Mouse (Mus musculus) lung, postnatal 36 days (tissue): ENCODE measurements around the gene Kdm2a.
"Not testable (repeated sequence)": the region's sequence is repeated elsewhere in the genome, so short reads cannot be mapped to it uniquely, and the experiment has no call there.

ENCODE experiments used
- DNase-seq: peaks from one replicate; pipeline ENCODE4 v3.0.0; 2022; ENCODE audit warnings: mixed read lengths

Kdm2a gene

DNA sequence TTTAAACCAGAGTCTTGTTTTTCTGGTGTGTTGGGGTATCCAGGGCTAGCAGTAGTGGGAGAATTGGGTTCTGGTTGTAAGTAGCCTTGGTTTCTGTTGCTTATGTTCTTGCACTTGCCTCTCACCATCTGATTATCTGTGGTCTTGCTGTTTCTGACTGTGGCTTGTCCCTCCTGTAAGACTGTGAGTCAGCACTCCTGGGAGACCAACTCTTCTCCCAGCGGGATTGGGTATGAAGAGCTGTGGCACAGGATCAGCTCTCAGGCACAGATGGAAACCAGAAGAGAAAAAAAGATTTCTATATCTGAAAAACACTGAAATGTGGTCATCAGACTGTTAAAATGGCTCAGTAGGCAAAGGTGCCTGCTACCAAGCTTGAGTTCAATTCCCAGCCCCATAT is 16.5 kb upstream of the Kdm2a start:
- DNase-seq = no peak

DNA sequence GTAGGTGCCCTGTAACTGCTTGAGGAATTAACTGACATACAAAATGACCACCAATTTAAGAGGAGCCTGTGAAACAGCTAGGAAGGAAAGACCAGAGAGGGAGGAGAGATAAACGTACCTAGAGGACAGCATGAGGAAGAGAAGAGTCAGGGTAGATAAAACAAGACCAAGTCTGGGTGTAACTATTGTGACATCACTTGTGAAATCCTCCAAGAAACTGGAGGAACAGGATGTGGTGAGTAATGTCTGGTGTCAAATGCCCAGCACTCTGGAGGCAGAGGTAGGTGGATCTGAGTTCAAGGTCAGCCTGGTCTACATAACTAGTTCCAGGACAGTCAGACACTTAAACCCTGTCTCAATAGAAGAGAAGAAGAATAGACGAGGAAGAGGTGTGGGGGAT is 11.0 kb upstream of the Kdm2a start:
- DNase-seq = peak; percentile 54

DNA sequence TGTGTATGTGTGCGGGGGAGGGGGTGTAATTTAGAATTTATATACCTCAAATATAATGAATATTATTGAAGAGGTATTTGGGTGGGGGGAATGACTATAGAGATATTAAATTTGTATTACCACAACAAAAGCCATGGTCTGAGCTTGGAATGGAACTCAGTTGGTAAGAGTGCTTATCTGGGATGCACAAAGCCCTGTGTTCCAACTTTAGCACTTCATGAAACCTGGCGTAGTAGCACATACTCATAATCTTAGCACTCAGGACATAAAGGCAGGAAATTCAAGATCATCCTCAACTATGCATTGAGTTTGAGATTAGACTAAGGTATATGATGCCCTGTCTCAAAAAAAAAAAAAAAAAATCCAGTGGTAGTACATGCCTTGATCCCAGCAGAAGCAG is 6.8 kb upstream of the Kdm2a start:
- no peak for DNase-seq

DNA sequence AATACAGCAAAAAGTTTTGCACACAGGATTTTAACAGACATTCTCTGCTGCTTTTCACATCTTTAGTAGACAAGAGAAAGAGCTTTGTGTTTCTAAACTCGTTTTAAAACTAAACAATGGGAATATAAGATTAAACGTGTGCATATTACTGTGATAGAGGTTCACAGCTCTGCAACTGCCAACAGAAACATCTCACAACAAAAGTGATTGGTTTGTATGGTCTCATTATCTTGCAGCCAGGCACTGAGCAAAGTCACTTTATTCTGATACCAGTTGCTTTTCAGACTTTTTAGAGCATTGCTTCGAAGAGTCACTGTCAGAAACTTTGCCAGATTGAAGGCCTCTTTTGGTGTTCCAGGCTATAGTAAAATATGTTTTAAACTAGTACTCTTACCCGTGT is 874 bp upstream of the Kdm2a start:
- DNase-seq = no peak

DNA sequence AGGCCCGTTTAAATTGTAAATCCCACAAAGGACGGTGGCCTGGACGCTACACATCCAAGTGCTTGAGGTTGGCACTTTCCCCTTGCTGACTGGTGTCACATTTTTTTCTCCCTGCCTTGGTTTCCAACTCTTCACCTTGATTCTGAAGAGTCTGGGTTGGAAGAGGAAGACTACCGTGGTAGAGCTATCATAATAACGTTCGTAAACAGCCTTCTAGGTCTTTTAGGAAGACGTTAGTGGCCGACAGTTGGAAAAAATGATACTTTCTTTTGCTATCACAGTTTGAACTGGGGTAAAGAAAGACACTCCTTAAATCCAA is 504 bp upstream of the Kdm2a start:
- no peak for DNase-seq

DNA sequence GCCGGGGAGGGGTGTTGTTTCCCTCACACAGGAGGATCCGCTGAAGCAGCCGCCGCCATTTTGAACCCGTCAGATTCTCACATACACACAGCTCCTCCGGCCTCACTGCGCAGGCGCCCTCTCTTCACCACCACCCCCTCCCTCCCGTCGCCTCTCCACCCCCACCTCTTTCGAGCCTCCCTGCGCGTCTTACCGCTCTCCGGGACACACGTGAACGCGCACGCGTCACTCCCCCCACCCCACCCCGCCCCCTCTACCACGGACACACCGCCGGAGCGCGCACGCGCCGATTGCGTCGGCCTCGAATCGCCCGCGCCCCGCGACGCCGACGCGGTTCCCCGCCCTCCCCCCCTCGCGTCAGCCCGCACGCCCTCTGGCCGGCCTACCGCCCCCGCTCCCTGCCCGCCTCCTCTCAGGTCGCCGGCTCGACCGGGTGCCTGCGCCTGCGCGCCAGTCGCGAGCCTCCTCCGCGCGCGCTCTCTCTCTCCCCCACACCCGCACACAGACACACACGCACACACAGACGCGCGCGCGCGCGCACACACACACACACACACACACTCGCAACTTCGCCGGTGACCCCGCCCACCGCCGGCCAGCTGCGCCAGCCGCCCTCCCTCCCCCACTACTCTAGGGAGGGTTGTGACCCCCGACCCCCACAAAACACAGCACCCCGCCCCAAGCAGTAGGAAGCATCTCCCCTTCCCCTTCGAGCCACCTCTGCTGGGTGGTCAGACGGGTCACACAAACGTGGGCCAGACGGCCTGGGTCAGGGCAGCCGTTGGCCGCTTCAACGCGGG is 887 bp downstream of the Kdm2a start:
- DNase-seq = peak; percentile 98

DNA sequence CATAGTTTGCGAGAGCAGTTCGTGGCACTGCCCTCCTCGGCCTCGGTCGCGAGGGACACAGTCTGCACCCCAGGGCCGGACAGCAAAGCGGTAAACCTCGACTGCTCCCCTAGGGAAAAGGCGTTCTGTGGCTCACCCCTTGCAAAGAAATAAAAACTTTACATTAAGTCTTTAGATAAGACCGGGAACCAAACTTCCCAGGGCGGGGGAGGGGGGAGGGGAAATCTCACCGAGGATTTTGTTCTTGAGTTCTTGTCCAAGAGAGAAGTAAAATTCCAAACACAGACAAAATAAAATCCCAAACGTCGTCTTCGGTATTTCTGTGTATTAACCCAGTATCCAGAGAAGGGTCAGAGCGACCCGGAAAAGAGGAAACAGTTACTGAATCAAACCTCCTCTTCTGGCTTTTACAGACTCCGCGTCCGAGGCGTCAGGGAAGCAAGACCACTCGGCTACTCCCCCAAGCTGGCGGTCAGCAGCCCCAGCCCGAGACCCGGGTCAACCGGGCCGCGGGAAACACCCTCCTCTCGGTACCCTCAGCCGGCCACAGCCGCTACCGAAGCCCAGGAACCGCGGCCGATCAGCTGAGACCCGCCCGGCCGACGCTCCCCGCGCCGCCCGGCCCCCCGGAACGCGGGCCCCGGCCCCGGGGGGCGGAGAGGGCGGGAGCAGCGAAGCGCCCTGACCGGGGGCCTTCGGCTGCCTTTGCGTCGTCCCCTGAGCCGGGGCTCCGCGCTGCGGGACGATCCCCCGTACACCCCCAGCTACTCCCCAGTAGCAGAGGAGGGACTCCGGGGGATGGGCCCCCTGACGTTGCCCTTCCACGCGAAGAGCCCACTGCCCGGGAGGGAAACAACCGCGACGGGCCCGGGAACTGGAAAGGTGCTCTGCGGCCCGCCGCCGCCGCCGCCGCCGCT is 1.7 kb downstream of the Kdm2a start:
- DNase-seq = peak; percentile 32

DNA sequence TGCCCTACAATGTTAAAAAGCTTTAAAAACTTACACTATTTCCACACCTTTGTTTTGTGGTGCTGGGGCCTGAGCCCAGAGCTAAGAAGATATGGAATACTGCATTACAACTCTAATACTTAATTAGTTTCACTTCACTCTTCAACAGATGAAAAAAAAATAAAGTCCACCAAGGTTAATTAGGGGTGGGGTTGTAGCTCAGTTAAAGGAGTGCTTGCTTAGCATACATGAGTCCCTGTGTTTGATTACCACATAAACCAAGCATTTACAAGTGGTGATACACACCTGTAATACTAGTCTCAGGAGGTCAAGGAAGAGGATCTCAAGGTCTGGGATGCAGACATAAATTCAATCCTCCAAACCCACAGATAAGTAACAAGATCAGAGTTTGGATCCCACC is 10.8 kb downstream of the Kdm2a start:
- no peak for DNase-seq

DNA sequence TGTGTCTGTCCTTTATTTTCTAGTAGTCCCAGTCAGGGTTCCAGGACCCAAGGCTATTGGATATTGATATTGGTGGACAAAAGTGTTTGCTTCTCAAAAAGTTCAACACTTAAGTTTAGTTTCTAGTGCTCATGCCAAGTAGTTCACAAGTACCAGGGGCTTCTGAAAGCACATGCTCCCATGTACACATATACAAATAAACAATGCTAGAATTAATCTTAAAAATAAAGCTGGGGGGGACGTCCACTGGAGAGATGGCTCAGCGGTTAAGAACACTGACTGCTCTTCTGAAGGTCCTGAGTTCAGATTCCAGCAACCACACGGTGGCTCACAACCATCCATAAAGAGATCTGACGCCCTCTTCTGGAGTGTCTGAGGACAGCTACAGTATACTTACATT is 13.1 kb downstream of the Kdm2a start:
- DNase-seq = peak; percentile 5

DNA sequence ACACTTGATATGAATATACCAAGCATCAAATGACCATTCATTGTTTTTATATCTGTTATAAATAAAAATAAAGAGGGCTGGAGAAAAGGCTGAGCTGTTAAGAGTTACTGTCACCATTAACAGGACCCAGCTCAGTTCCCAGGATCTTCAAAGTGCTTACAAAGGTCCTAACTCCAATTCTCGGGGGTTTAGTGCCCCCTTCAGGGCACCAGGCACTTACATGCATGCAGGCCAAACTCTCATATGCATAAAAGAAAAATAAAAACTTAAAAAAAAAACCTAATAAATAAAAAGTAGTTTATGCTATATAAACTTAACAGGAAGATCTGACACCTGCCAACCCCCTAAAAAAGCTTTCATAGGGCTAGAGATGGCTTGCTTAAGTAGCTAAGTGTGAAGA is 13.8 kb downstream of the Kdm2a start:
- peak; percentile 7 for DNase-seq

DNA sequence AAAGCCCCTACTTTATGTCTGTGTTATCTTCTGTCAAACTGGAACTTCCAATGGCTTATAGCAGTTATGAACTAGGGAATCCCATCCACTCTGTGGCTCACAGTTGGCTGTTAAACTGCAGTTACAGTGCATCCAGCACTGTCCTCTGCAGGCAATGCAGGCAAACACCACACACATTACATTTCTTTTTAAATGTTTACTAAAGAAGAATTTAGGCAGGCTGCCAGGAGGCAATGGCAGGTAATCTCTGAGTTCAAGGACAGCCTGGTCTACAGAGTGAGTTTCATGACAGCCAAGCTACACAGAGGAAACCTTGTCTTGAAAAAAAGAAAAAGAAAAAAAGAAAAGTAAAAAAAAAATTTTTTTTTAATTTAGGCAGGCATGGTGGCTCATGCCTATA is 14.8 kb downstream of the Kdm2a start:
- DNase-seq = peak; percentile 3

DNA sequence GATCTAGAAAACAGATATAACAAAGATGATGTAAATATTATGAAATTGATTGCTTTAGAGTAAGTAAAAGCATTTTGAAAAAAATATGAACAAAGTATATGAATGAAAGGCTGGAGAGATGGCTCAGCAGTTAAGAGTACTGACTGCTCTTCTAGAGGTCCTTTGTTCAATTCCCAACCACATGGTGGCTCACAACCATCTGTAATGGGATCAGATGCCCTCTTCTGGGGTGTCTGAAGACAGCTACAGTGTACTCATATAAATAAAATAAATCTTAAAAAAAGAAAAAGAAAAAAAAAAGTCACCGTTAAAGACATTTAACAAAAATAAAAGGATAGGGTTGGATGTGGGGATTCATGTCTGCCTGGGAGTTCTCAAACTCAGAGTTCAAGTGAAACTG is 15.8 kb downstream of the Kdm2a start:
- DNase-seq = not testable (repeated sequence)

DNA sequence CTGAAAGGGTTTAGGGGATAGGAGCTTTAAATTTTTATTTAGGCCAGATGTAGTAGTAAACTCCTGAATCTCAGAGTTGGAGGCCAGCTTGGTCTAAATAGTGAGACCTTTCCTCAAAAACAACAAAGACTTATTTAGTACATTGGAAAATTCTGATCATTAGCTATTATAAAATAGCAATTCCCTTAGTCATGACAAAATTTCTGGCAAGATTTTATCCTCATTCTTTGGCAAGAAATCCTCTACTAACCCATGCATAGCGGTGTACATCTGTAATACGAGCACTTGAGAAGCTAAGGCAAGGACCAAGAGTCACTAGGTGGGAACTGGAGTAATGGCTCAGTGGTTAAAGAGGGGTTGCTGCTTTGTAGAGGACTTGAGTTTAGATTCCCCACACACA is 27.4 kb downstream of the Kdm2a start:
- DNase-seq = no peak

DNA sequence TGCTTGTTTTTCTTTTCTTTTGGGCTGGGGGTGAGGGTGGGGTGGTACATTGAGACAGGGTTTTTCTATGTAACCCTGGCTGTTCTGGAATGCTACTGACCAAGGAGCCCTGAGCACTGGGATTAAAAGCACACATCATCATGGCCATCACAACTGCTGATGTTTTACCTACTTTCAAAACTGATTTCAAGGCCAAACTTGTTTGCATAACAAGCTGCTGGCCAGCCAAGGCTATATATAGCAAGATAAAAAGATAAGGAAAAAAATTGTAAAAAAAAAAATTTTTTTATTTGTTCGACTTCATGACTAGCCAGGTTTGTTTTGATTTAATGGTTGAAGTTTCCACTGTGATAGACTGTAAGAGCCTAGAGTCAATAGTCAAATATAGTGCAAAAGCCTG is 27.8 kb downstream of the Kdm2a start:
- no peak for DNase-seq

DNA sequence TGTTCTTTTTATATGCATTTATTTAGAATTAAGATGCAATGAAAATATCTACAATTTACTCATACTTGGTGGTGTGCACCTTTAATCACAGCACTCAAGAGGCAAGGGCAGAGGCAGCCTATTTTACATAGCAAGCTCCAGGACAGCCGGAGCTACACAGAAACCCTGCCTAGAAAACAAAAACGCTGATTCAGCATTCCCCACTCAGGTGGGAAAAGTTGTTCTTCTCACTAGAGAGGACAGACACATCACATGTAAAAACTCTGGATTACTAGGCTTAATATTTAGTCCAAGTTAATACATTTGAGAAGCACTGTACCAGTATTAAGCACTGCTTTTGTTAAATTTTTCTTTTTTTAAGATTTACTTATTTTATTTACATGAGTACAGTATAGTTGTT is 48.6 kb downstream of the Kdm2a start:
- no peak for DNase-seq

DNA sequence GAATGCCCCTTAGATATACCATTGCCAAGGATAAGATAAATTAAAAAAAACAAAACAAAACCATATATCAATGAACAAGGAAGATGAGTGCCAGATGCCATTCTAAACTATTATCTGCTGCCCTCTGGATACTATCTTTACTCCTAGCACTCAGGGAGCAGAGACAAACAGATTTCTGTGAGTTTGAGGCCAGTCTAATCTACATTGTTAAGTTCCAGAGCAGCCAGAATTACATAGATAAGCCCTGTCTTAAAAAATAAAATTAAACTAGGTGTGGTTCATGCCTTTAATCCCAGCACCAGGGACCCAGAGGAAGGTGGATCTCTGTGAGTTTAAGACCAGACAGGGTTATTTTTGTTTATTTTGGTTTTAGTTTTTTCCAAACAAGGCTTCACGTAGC is 51.6 kb downstream of the Kdm2a start:
- no peak for DNase-seq

DNA sequence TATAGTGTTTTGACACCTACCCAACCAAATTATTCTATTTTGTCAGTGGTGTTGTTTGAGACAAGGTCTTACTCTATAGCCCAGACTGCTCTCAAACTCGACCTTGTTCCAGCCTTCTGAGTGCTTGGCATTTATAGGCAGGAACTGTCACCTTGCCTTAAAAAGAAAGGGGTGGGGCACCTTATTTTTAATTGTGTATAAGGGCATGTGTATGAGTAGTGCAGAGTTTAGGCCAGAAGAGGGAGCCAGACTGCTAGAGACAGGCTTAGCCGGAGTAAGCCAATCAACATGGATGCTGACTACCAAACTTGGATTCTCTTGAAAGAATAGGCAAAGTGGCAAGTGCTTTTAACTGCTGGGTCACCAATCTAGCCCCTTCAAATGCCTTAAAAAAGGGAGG is 59.9 kb downstream of the Kdm2a start:
- DNase-seq = peak; percentile 93

DNA sequence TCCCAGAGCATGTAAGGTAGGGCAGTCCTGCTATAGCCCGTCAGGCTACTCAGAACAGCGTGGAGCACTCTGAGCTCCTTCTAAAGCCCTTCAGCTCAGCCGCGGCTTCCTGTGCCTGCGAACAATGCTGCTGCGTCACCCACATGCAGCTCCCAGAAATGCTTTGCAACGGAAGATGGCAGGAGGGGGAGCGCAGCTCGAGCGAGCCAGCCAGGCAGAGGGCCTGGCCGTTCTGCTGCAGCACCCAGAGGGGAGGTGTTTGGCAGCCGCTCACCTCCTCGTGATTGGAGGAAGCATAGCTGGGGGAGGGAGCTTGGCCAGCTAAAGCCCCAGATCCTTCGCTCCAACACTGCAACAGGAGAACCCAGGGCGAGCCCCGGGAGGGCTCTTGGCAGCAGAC is 64.3 kb downstream of the Kdm2a start:
- DNase-seq = peak; percentile 97

DNA sequence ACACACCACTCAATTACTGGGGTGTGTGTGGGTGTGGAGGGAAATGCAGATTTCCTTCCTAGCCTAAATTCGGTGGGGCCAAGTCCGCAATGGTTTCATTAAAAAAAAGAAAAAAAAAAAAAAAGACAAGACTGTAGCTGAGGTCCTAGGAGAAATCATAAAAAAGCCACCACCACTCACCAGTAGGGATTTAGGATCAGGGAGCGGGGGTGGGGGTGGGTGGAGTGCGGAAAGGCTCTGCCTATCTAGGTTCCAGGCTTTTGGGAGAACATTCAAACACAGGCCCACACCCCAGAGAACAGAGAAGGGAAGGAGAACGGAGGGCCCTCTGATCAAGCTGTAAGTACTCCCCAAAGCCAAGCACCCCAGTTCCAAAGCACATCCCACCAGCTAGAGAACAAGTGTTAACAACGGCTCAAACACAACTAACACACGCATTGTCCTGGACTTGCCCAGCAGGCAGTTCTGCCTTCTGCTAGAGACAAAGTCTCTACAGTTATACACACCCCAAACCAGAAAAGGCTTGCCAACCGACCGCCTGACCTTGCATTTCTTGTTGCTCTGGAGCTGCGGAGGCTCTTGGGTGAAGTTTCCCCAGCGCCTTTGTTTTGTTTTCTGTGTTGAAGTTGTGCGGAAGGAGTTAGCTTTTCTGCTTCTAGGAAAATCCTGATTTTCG is 64.8 kb downstream of the Kdm2a start:
- DNase-seq = peak; percentile 11

DNA sequence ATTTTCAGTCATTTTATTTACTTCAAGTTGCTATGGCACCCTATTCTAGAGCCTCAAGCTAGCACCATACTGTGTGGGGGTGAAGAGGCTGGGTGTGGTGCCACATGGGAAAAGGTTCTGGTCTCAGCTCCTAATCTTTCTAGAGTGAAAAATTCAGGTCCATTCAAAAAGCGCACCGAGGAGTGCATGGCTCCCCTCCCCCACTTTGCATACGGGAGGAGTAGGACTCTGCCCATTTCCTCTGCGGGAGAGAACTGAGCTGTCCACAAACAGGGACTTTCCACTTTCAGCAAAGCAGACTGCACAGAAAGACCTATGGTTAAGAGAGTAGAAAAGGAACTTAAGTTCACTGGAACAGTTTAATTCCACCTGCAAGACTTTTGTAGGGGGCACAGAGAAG is 65.4 kb downstream of the Kdm2a start:
- DNase-seq = peak; percentile 70

DNA sequence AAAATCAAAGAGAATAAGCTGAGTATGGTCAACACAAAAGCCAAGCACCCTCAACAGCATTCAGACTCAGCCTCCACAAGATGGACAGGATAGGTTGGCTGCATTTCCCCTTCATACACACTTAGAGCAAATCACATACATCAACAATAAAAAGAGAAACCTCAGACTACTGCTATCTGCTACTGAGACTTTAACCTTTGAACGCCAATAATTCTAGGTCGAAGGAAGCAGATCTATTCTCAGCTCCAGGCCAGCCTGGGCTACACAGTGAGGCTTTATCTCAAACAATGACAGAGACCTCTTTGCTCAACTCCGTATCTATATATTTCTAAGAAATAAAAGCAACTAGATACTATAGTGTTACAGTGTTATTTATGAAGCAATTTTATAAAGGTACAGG is 66.8 kb downstream of the Kdm2a start:
- DNase-seq = no peak

DNA sequence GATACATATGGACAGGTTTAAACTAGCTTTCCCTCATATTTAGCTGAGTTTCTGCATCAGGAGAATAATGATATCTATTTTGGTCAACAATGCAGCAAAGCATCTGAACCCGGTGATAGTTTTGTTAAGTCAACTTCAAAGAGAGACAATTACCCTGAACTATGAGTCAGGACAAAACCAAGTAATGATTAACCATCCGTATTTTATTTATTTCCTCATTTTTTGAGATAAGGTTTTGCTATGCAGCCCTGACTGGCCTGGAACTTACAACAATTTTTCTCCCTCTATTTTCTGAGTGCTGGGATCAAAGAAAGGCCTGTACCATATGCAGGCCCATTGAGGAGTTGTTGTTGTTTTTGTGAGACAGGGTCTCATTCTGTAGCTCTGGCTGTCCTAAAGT is 67.5 kb downstream of the Kdm2a start:
- no peak for DNase-seq

DNA sequence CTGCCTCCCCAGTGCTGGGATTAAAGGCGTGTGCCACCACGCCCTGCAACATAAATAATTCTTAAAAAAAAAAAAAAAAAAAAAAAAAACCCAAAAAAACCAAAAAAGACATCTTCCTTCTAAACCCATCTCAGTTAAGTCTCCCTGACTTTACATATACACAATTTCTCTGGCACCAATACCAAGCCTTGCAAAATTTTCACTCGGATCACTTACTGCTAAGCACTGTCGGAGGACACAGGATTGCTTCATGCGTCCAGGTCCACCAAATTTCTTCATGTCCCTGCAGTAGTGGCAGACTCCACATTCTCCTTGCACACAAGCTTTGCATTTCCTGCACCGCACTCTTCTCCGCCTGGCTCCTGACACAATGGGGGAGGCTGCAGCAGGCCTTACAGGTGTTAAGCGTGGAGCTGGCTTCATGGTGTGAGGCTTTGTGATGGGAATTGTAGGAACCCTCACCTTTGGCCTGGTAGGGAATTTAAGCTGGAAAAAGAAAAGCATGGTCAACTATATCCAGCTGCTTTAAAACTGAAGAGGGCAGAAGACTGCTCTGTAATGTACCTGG is 69.3 kb downstream of the Kdm2a start:
- no peak for DNase-seq

DNA sequence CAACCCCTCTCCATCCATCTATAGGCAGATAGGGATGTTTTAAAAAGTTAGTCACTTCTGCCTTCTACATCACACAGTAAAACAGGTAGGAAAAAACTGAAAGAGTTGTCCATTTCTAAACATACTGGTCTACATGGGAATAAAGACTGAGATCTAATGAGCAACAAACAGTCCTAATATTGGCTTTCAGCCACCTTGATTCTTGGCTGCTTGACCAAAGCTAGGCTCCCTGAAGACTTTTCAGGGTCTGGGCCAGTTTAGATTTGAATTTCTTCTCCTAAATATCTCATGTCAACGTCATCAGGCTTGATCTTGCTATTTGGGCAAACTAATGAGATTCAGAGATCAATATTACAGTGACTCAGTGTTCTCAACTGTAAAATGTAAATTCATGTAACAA is 71.2 kb downstream of the Kdm2a start:
- DNase-seq = no peak
